ENCODE assay signal across 9 mouse cellular contexts in the genomic region with DNA sequence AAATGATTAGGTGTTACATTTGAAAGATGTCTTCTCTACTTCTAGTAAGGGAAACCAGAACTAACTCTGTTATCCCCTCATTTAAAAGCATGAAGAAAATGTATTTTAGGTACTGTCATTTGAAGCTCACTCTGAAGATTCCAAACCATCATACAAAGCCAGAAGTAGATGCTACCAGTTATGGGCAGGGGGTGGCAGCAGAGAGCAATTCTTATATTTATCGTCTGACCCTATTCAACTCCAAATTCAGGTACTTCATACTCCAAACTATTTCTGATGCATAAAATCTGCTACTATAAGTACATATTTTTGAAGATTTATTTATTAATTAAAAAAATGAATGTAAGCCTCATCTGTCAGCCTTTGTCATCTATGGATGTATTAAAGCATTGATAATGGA.
DNase-seq lines count a peak whose midpoint lies in the region; ATAC-seq lines count a peak whose summit lies in the region.
"Had no signal": no experiment of that assay in that cellular context is flagged by ENCODE, and none has a peak within 500 bp of the region (broad histone marks: within the 10 kb centered on the region; RNA-seq: fewer than 3 reads in every experiment).

No protein-coding gene starts in this region.

- 21% methylated on average over 1 of the region's 1 CpGs for WGBS in kidney, embryonic 16.5 days

- no peaks in the 10 kb centered on the region for H3K4me1 ChIP-seq in kidney, embryonic 16.5 days (ENCODE audit: insufficient read depth, low read length)
- H3K4me1 ChIP-seq: liver, embryonic 15.5 days had no signal

- no peak overlapping the region for H3K9ac ChIP-seq in kidney, embryonic 16.5 days (replicated peaks; ENCODE audit: low read length)
- H3K9ac ChIP-seq: liver, embryonic 15.5 days had no signal

- no peak overlapping the region for H3K4me2 ChIP-seq in kidney, embryonic 16.5 days (replicated peaks; ENCODE audit: low read depth, low read length)
- H3K4me2 ChIP-seq: liver, embryonic 15.5 days had no signal

- no peak overlapping the region for H3K27ac ChIP-seq in kidney, embryonic 16.5 days (ENCODE audit: low read length)
- H3K27ac ChIP-seq: liver, embryonic 15.5 days had no signal

- ATAC-seq in kidney, embryonic 16.5 days (ENCODE audit: low FRiP score, low TSS enrichment), result no peak
- no peak for ATAC-seq in inflammation-experienced regulatory T-cells, adult 6 months

- peak; percentile 27 for DNase-seq in kidney, adult 18-20 months
- peak; percentile 21 for DNase-seq in MN1 (ENCODE audit: low spot score)
- DNase-seq in cerebellum, adult 8-10 months, result peak; percentile 48
- DNase-seq in frontal cortex, postnatal 25 days (ENCODE audit: low spot score in 2 of 2), result peak; percentile 37
- DNase-seq in layer of hippocampus, postnatal 25 days (ENCODE audit: extremely low spot score in 1 of 2, low spot score in 1 of 2), result peak; percentile 13 to 70
- peak; percentile 17 for DNase-seq in retina, postnatal 7 days (ENCODE audit: low read depth, low spot score)

- H3K9me3 ChIP-seq in kidney, embryonic 16.5 days (ENCODE audit: low read length), result no peaks in the 10 kb centered on the region
- H3K9me3 ChIP-seq: liver, embryonic 15.5 days had no signal

- H3K4me3 ChIP-seq in kidney, embryonic 16.5 days (ENCODE audit: low read length), result no peak overlapping the region
- H3K4me3 ChIP-seq: liver, embryonic 15.5 days had no signal

- no peaks in the 10 kb centered on the region for H3K36me3 ChIP-seq in kidney, embryonic 16.5 days (ENCODE audit: insufficient read depth, low read length)
- H3K36me3 ChIP-seq: liver, embryonic 15.5 days had no signal

- no peaks in the 10 kb centered on the region for H3K27me3 ChIP-seq in kidney, embryonic 16.5 days (ENCODE audit: insufficient read depth, low read length)
- H3K27me3 ChIP-seq: liver, embryonic 15.5 days had no signal
